Mouse (Mus musculus) liver, embryonic 12.5 days (tissue): Measurements from ENCODE around the gene Gpha2. TPM values are rescaled to one million over a fixed set of nuclear protein-coding genes. Genes with fewer than 3 reads are reported as not detected.

ENCODE experiments used
- ATAC-seq: fragments of 200-750 bp; cut with Nextera tagmentation; 2 replicates; pipeline ENCODE4 v1.8.0; 2017; ENCODE audit warnings: moderate number of reproducible peaks, mild to moderate bottlenecking, moderate library complexity
- H3K27ac ChIP-seq: fragments of 300-500 bp; sonication (generic); 2 replicates; pipeline ENCODE4 v1.5.1; 2016; ENCODE audit warnings: mild to moderate bottlenecking
- H3K27me3 ChIP-seq: fragments of 300-500 bp; sonication (generic); replicated peaks from 2 replicates; pipeline ENCODE4 v1.6.1; 2016; ENCODE audit warnings: mild to moderate bottlenecking, moderate library complexity
- H3K36me3 ChIP-seq: fragments of 300-500 bp; sonication (generic); 2 replicates; pipeline ENCODE4 v1.6.1; 2016; ENCODE audit warnings: mild to moderate bottlenecking, moderate library complexity
- H3K4me1 ChIP-seq: fragments of 300-500 bp; sonication (generic); 2 replicates; pipeline ENCODE4 v1.6.1; 2016
- H3K4me2 ChIP-seq: fragments of 300-500 bp; sonication (generic); 2 replicates; pipeline ENCODE4 v1.6.1; 2016; ENCODE audit warnings: mild to moderate bottlenecking, moderate library complexity
- H3K4me3 ChIP-seq: fragments of 300-500 bp; sonication (generic); 2 replicates; pipeline ENCODE4 v1.5.1; 2016; ENCODE audit warnings: mild to moderate bottlenecking, moderate library complexity
- H3K9ac ChIP-seq: fragments of 300-500 bp; sonication (generic); 2 replicates; pipeline ENCODE4 v1.6.1; 2016; ENCODE audit warnings: mild to moderate bottlenecking, moderate library complexity
- H3K9me3 ChIP-seq: fragments of 300-500 bp; sonication (generic); replicated peaks from 2 replicates; pipeline ENCODE4 v1.6.1; 2016; ENCODE audit warnings: mild to moderate bottlenecking, moderate library complexity
- WGBS: fragments of 180-500 bp; shearing (Covaris S2); methylation state at CpG from one replicate; pipeline ENCODE4 v1.1.7; 2016; ENCODE audit not compliant: insufficient replicate concordance; 5-methylcytosine and 5-hydroxymethylcytosine counted together
- polyA plus RNA-seq: library from polyadenylated mRNA; unstranded; fragments of >200 nt; fragmentation: Nextera tagmentation; extraction: Ambion mirVana; gene quantifications from 2 replicates; pipeline ENCODE4 v1.2.1, GENCODE M21; 2016

Gpha2 gene
- polyA plus RNA-seq = not detected in 2 replicates

GRCm38 (mm10) chr19:6226135-6226534 lies at the start of gene Gpha2:
Gene Gpha2, plus strand, starts transcription at chr19:6226380.
- WGBS = 17% methylated on average over 2 of the region's 2 CpGs
- no peaks in the 10 kb centered on the region; the same call in 1 of the 2 replicates for H3K27me3 ChIP-seq

GRCm38 (mm10) chr19:6178775-6179174 lies 47.4 kb upstream of the Gpha2 start:
- no peak for ATAC-seq
- no peak overlapping the region for H3K4me3 ChIP-seq
- no peaks in the 10 kb centered on the region for H3K36me3 ChIP-seq
- H3K27me3 ChIP-seq = peaks cover 13% of the 10 kb centered on the region; the same call in 1 of the 2 replicates
- no peak overlapping the region for H3K4me2 ChIP-seq
- 73% methylated on average over 6 of the region's 6 CpGs for WGBS
- H3K9me3 ChIP-seq = no peaks in the 10 kb centered on the region
- H3K27ac ChIP-seq = no peak overlapping the region
- H3K4me1 ChIP-seq = no peaks in the 10 kb centered on the region
- H3K9ac ChIP-seq = no peak overlapping the region

More at GRCm38 (mm10) chr19:6226135-6226534, at the start of gene Gpha2:
- ATAC-seq = peak; percentile 15; the same call in 1 of the 2 replicates
- Histone ChIP-seq H3K4me3 (no peak within 1 kb of the TSS), H3K9ac (no peak within 1 kb of the TSS), H3K9me3 (no peaks in the 10 kb centered on the region), H3K27ac (no peak within 1 kb of the TSS), H3K4me1 (peaks cover 7% of the 10 kb centered on the region), H3K4me2 (no peak within 1 kb of the TSS), H3K36me3 (peaks cover 11% of the 10 kb centered on the region)

DNA sequence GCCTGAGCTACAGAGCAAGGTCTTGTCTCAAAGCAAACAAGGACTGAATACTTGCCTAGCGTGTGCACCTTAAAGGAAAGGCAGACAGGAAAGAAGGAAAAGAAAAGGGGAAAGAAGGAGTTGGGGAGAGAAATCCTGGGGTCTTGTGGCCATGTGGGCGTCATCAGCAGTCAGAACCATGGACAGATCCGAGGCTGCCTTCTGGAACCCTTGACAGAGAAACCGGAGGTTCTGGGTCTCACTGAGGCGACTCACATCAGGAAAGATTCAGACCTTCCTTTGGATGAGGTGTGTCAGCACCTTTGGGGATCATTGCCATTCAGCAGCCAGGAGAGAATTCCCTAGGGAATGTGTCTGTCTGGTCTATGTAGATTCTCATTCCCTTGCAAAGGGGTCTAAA lies 44.6 kb upstream of the Gpha2 start:
- no peak overlapping the region for H3K4me3 ChIP-seq
- no peak overlapping the region for H3K4me2 ChIP-seq
- no peak overlapping the region for H3K27ac ChIP-seq
- no peak overlapping the region for H3K9ac ChIP-seq
- 13% methylated on average over 5 of the region's 5 CpGs for WGBS
- no peaks in the 10 kb centered on the region for H3K4me1 ChIP-seq
- ATAC-seq = no peak
- no peaks in the 10 kb centered on the region for H3K36me3 ChIP-seq
- peaks cover 16% of the 10 kb centered on the region; the same call in 1 of the 2 replicates for H3K27me3 ChIP-seq
- H3K9me3 ChIP-seq = no peaks in the 10 kb centered on the region

GRCm38 (mm10) chr19:6182534-6182933 lies 43.6 kb upstream of the Gpha2 start:
- 11% methylated on average over 3 of the region's 3 CpGs for WGBS

GRCm38 (mm10) chr19:6184131-6184530 lies 42.0 kb upstream of the Gpha2 start, which contains the start of gene Majin:
Gene Majin, plus strand, starts transcription at chr19:6184388.
- WGBS = 66% methylated on average over 23 of the region's 23 CpGs

More at GRCm38 (mm10) chr19:6182534-6182933, 43.6 kb upstream of the Gpha2 start:
- Histone ChIP-seq H3K9ac (no peak overlapping the region), H3K4me2 (no peak overlapping the region), H3K9me3 (no peaks in the 10 kb centered on the region), H3K4me1 (no peaks in the 10 kb centered on the region), H3K36me3 (no peaks in the 10 kb centered on the region), H3K27me3 (peaks cover 16% of the 10 kb centered on the region; the same call in 1 of the 2 replicates), H3K4me3 (no peak overlapping the region), H3K27ac (no peak overlapping the region)
- no peak for ATAC-seq

DNA sequence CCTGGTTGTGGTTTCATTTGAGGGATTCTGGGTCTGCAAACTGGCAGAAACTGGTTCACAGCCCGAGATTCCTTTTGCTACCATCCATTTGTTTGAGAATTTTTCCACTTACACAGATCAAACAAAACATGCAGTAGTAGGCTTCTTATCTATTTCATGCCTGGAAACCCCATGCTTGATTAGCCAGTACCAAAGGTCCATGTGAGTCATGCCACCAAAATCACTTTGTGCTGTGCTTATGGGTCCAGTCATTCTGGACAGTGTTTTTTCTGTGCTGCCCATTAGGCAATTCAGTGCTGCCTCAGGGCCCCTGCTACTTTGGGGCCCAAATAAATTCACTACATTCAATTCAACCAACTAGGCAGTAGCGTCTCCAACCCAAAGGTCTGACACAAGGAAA lies 21.9 kb upstream of the Gpha2 start:
- Histone ChIP-seq H3K9ac (no peak overlapping the region), H3K27ac (no peak overlapping the region), H3K9me3 (no peaks in the 10 kb centered on the region), H3K36me3 (no peaks in the 10 kb centered on the region), H3K27me3 (0 out of 2 replicates have a peak, but pooled peaks cover 8% of the 10 kb centered on the region), H3K4me1 (no peaks in the 10 kb centered on the region), H3K4me2 (no peak overlapping the region), H3K4me3 (no peak overlapping the region)
- no peak for ATAC-seq
- WGBS = 52% methylated on average over 2 of the region's 2 CpGs

More at GRCm38 (mm10) chr19:6184131-6184530, 42.0 kb upstream of the Gpha2 start, which contains the start of gene Majin:
- H3K36me3 ChIP-seq = no peaks in the 10 kb centered on the region
- no peak for ATAC-seq
- no peak within 1 kb of the TSS for H3K9ac ChIP-seq
- no peaks in the 10 kb centered on the region for H3K9me3 ChIP-seq
- no peak within 1 kb of the TSS for H3K27ac ChIP-seq
- H3K27me3 ChIP-seq = peaks cover 16% of the 10 kb centered on the region; the same call in 1 of the 2 replicates
- no peak within 1 kb of the TSS for H3K4me2 ChIP-seq
- H3K4me1 ChIP-seq = no peaks in the 10 kb centered on the region
- no peak within 1 kb of the TSS for H3K4me3 ChIP-seq

GRCm38 (mm10) chr19:6206716-6207115 lies 19.5 kb upstream of the Gpha2 start:
- ATAC-seq = no peak
- Histone ChIP-seq H3K4me3 (no peak overlapping the region), H3K9me3 (no peaks in the 10 kb centered on the region), H3K4me2 (no peak overlapping the region), H3K9ac (no peak overlapping the region), H3K27me3 (0 out of 2 replicates have a peak, but pooled peaks cover 8% of the 10 kb centered on the region), H3K4me1 (no peaks in the 10 kb centered on the region), H3K36me3 (no peaks in the 10 kb centered on the region), H3K27ac (no peak overlapping the region)
- WGBS = 59% methylated on average over 5 of the region's 5 CpGs

- no peak overlapping the region for H3K9ac ChIP-seq
Observed at GRCm38 (mm10) chr19:6216046-6216705, 10.0 kb upstream of the Gpha2 start.

GRCm38 (mm10) chr19:6218606-6219005 lies 7.6 kb upstream of the Gpha2 start:
- WGBS = 58% methylated on average over 6 of the region's 6 CpGs
- Histone ChIP-seq H3K4me3 (no peak overlapping the region), H3K4me2 (no peak overlapping the region), H3K27ac (no peak overlapping the region), H3K9me3 (no peaks in the 10 kb centered on the region), H3K9ac (no peak overlapping the region), H3K4me1 (no peaks in the 10 kb centered on the region), H3K36me3 (no peaks in the 10 kb centered on the region), H3K27me3 (peaks cover 8% of the 10 kb centered on the region; the same call in 1 of the 2 replicates)
- no peak for ATAC-seq

More at GRCm38 (mm10) chr19:6216046-6216705, 10.0 kb upstream of the Gpha2 start:
- Histone ChIP-seq H3K4me3 (no peak overlapping the region), H3K4me1 (no peaks in the 10 kb centered on the region), H3K36me3 (no peaks in the 10 kb centered on the region), H3K27me3 (0 out of 2 replicates have a peak, but pooled peaks cover 8% of the 10 kb centered on the region), H3K27ac (no peak overlapping the region), H3K4me2 (no peak overlapping the region), H3K9me3 (no peaks in the 10 kb centered on the region)
- WGBS = 56% methylated on average over 6 of the region's 6 CpGs
- ATAC-seq = no peak

GRCm38 (mm10) chr19:6226763-6227162 lies 583 bp downstream of the Gpha2 start:
- no peak overlapping the region for H3K4me3 ChIP-seq
- whole genome bisulfite sequencing = 85% methylated on average over 14 of the region's 14 CpGs
- no peak overlapping the region for H3K4me2 ChIP-seq
- no peak overlapping the region for H3K9ac ChIP-seq
- no peaks in the 10 kb centered on the region; the same call in 1 of the 2 replicates for H3K27me3 ChIP-seq
- no peaks in the 10 kb centered on the region for H3K9me3 ChIP-seq
- peaks cover 16% of the 10 kb centered on the region for H3K36me3 ChIP-seq
- H3K27ac ChIP-seq = no peak overlapping the region
- peaks cover 7% of the 10 kb centered on the region for H3K4me1 ChIP-seq
- ATAC-seq = 0 out of 2 replicates have a peak, but pooled peaks have one; percentile 13

DNA sequence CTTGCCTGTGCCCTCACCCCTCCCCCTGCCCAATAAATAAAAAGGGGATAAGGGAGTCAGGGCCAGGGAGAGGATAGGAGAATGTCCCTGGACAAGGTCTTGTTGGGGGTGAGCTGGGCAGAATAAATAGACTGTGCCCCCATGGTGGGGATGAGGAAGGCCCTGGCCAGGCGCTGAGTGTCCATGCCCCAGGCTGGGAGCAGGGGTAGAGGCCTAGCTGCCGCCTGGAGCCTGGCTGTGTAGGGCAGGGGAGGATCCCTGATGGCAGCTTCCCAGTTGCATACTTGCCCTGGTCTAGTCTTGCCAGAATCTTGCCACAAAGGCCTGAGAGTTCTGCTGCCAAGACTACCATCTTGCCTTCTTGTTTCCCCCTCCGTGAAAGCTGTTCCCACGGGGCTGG lies 1.7 kb downstream of the Gpha2 start:
- 76% methylated on average over 4 of the region's 4 CpGs for WGBS
- Histone ChIP-seq H3K4me2 (no peak overlapping the region), H3K9me3 (no peaks in the 10 kb centered on the region), H3K4me3 (no peak overlapping the region), H3K27ac (no peak overlapping the region), H3K27me3 (no peaks in the 10 kb centered on the region), H3K36me3 (peaks cover 21% of the 10 kb centered on the region), H3K9ac (no peak overlapping the region), H3K4me1 (peaks cover 7% of the 10 kb centered on the region)
- no peak for ATAC-seq

DNA sequence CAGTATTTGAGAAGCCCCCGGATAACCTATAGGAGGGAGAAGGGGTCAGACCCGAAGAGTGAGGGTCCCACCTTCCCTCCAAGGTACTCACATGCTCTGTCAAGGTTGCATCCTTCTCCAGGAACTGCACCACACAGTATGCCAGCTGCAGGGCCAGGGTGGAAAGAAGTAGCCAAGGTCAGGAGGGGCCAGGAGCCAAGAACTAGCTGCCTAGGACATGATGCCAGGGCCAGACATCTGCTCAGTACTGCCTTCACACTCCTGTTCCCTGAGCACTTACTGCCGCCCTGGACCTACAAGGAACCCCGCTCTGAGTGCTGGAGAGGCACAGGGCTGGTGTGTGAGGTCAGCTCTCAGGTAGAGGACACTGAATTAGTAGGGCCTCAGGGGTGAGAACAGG lies 4.2 kb downstream of the Gpha2 start:
- H3K27ac ChIP-seq = no peak overlapping the region
- H3K9me3 ChIP-seq = no peaks in the 10 kb centered on the region
- peaks cover 21% of the 10 kb centered on the region for H3K36me3 ChIP-seq
- no peak for ATAC-seq
- H3K4me1 ChIP-seq = peaks cover 24% of the 10 kb centered on the region
- H3K4me2 ChIP-seq = no peak overlapping the region
- 65% methylated on average over 4 of the region's 4 CpGs for WGBS
- H3K4me3 ChIP-seq = no peak overlapping the region
- H3K27me3 ChIP-seq = 0 out of 2 replicates have a peak, but pooled peaks cover 7% of the 10 kb centered on the region
- H3K9ac ChIP-seq = no peak overlapping the region; the same call in 1 of the 2 replicates
